Mouse (Mus musculus): ENCODE results near the gene Slc16a13. TPM values are rescaled to one million over a fixed set of nuclear protein-coding genes. Genes with fewer than 3 reads are reported as not detected.

Slc16a13 gene
- polyA plus RNA-seq, 1 experiment from 2014 or later = 18.7 TPM

DNA sequence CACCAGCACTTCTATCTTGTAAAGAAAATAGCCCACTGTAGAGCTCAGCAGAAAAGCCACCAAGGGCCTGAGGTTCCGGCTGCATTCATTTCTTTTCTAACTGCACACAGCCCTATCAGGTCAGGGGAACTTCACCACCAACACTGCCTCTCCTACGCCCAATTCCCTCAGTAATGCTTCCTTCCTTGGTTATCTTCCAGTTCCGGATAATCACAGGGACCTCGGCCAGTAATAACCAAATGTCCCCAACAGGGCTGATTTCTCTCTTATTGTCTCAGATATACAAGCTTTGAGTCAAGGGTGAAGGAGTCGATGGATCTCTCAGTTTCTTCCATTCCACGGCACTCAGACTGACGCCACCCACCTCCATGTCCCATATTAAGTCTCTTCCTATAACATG lies 13.6 kb downstream of the Slc16a13 start:
- H3K9ac ChIP-seq (replicated peaks) = no peak overlapping the region
- H3K9me3 ChIP-seq = no peaks in the 10 kb centered on the region
- 88% methylated on average over 7 of the region's 7 CpGs for WGBS
- peaks cover 6% of the 10 kb centered on the region for H3K27me3 ChIP-seq
- H3K4me2 ChIP-seq (replicated peaks) = no peak overlapping the region
- H3K36me3 ChIP-seq = no peaks in the 10 kb centered on the region
- no peak overlapping the region for H3K27ac ChIP-seq
- no peak overlapping the region for H3K4me3 ChIP-seq (replicated peaks)
- no peaks in the 10 kb centered on the region for H3K4me1 ChIP-seq (replicated peaks)
- no peak for ATAC-seq

DNA sequence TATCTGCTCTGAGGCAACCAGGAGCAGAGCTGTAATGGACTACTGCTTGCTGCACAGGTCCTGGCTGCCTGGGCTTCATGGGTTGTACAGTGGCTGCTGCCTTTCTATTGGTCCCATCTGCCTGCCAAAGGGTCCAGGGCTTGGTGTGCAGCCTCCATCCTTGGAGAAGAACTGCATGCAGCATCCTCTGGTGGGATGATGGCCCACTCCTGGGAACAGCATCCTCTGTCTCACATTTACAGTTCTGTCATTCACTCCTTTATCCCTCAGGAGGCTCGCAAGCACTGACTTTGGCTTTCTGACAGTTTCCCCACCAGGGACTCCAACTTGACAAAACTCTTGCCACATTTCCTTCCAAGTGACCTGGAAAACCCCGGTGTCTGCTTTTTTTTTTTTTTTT lies 14.1 kb downstream of the Slc16a13 start:
- H3K36me3 ChIP-seq = no peaks in the 10 kb centered on the region
- no peak for ATAC-seq
- H3K4me1 ChIP-seq (replicated peaks) = no peaks in the 10 kb centered on the region
- no peaks in the 10 kb centered on the region for H3K9me3 ChIP-seq
- H3K9ac ChIP-seq (replicated peaks) = no peak overlapping the region
- H3K27me3 ChIP-seq = peaks cover 2% of the 10 kb centered on the region; the same call in 1 of the 2 replicates
- no peak overlapping the region for H3K4me2 ChIP-seq (replicated peaks)
- WGBS = 84% methylated on average over 2 of the region's 2 CpGs
- no peak overlapping the region for H3K4me3 ChIP-seq (replicated peaks)
- H3K27ac ChIP-seq = no peak overlapping the region

DNA sequence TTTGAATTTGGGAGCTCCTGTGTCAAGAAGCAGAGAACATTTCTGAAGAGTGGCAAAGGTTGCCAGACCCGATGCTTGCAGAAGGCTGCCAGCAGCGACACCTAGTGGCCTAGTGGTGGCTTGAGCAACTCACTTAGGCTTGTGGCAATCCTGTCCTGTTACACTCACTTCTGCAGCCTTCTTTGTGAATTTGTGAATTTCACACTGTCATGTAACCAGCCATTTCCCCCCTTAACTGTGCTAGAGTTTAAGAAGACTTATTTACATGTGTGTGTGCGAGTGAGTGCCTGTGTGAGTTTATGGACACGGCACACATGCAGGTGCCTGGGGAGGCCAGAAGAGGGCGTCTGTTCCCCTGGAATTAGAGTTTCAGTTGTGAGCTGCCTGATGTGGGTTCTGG lies 19.2 kb downstream of the Slc16a13 start:
- WGBS = 40% methylated on average over 5 of the region's 5 CpGs

DNA sequence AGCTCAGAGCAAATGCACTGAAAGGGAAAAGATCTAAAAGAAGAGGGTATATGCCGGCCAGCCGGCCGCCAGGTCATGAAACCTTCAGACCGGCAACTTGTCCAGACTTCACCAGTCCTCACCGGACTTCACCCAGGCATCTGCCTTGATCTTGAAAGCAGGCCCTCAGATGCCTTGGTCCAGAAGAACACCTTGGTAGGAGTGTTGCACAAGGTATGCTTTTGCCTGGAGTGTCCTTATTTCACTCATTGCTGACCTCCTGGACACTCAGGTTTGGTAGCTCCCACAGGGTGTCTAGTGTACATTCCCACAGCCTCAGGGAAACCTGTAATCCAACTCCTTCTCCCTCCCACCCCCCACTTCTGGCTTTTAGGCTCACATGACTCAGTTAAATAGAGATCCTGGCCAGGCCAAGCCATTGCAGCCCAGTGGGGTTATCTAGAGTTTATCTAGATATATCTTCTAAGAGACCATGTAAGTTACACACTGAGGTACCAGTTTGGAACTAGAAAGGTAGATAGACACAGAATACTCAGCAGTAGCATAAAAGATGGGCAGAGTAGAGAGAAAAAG lies 20.7 kb downstream of the Slc16a13 start:
- WGBS = 83% methylated on average over 5 of the region's 5 CpGs
- no peaks in the 10 kb centered on the region for H3K27me3 ChIP-seq

More for the DNA sequence above, 19.2 kb downstream of the Slc16a13 start:
- no peaks in the 10 kb centered on the region for H3K9me3 ChIP-seq
- H3K4me2 ChIP-seq (replicated peaks) = no peak overlapping the region
- H3K27me3 ChIP-seq = no peaks in the 10 kb centered on the region
- H3K4me1 ChIP-seq (replicated peaks) = no peaks in the 10 kb centered on the region
- no peak overlapping the region for H3K9ac ChIP-seq (replicated peaks)
- H3K36me3 ChIP-seq = no peaks in the 10 kb centered on the region
- H3K4me3 ChIP-seq (replicated peaks) = no peak overlapping the region
- no peak for ATAC-seq
- no peak overlapping the region for H3K27ac ChIP-seq

DNA sequence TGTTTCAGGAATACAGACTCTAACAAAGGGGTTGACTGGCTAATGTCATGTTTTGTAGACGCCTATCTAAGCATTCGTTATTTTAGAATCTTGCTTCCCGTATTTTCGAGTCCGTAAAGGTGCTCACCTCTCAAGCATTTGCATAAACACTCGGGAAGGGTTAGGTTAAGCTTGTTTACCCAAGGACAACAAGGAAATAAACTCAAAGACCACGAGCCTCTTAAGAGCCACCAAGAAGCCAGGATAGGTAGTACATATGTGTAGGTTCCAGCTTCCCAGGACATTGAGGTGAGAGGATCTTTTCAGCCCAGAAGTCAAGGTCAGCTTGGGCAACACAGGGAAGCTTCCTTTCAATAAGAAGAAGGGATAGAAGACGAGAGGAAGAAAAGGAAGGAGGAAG lies 21.8 kb downstream of the Slc16a13 start:
- no peak overlapping the region for H3K9ac ChIP-seq (replicated peaks)
- no peaks in the 10 kb centered on the region for H3K9me3 ChIP-seq
- ATAC-seq = no peak
- H3K4me1 ChIP-seq (replicated peaks) = no peaks in the 10 kb centered on the region
- H3K4me3 ChIP-seq (replicated peaks) = no peak overlapping the region
- H3K27ac ChIP-seq = no peak overlapping the region
- H3K36me3 ChIP-seq = no peaks in the 10 kb centered on the region
- H3K4me2 ChIP-seq (replicated peaks) = no peak overlapping the region
- WGBS = 81% methylated on average over 8 of the region's 8 CpGs
- H3K27me3 ChIP-seq = no peaks in the 10 kb centered on the region

More for the DNA sequence above, 20.7 kb downstream of the Slc16a13 start:
- H3K9me3 ChIP-seq = no peaks in the 10 kb centered on the region
- no peak overlapping the region for H3K4me3 ChIP-seq (replicated peaks)
- no peaks in the 10 kb centered on the region for H3K4me1 ChIP-seq (replicated peaks)
- H3K27ac ChIP-seq = no peak overlapping the region
- H3K4me2 ChIP-seq (replicated peaks) = no peak overlapping the region
- no peaks in the 10 kb centered on the region for H3K36me3 ChIP-seq
- H3K9ac ChIP-seq (replicated peaks) = no peak overlapping the region
- no peak for ATAC-seq

DNA sequence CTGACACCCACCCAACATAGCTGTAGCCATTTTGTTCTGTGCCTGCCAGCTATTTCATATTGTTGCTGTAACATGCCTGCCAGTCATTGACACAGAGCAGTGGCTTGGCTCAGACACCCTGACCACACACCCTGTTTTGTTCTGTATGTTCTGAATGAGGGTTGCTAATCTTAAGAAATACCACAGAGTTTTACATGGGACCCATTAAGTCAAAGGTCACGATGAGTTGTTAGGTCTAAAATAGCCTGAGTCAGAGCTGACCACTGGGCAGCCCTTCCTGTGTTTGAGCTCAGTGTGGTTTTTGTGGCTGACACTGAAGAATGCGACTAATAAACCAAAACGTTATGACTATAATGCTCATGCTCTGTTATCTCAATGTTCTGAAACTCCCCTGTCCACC lies 22.5 kb downstream of the Slc16a13 start:
- Histone ChIP-seq H3K27ac (no peak overlapping the region), H3K4me1 (replicated peaks) (no peaks in the 10 kb centered on the region), H3K27me3 (no peaks in the 10 kb centered on the region), H3K4me2 (replicated peaks) (no peak overlapping the region), H3K9ac (replicated peaks) (no peak overlapping the region), H3K9me3 (no peaks in the 10 kb centered on the region), H3K36me3 (no peaks in the 10 kb centered on the region), H3K4me3 (replicated peaks) (no peak overlapping the region)
- ATAC-seq = no peak
- 90% methylated on average over 3 of the region's 3 CpGs for WGBS

DNA sequence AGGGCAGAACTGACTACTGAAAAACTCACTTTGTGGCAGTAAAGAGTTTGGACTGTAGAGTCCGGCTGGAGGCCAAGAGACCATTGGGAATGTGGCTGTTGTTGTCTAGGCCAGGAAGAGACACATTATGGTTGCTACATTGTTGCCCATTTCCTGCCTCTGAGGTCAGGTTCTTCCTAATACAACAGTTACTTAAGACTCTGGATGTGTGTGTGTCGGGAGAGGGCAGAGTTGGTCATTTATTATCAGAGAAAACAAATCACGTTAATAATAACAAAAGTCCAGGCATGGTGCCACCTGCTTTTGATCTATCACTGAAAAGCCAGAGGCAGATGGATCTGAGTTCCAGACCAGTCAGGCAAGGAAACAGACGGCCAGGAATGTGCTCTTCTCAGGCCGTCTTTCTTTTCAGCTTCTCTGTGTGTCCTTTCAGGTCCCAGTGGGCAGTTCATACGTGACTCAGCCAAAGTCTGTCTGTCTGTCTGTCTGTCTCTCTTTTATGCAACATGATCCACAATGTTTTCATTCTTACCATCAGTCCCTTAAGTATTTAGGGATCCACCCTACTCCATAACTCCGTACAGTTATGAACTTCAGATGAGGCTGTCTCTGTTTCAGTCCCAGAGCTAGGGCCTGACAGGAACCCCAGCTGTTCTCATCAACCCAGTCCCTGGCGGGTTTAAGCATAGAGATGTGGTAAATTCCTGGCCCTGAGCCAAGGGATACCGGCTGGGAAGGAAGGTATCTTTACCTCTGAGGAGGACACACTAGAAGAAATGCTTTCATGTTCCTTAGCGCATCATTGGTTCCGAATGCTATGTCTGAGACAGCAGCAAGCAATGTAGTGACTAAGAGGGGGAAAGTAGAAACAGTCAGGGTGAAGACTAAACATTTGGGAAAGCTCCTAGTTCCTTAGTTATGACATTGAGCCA lies 27.2 kb downstream of the Slc16a13 start:
- Histone ChIP-seq H3K9ac (replicated peaks) (no peak overlapping the region), H3K4me3 (replicated peaks) (no peak overlapping the region), H3K36me3 (no peaks in the 10 kb centered on the region), H3K9me3 (no peaks in the 10 kb centered on the region), H3K27me3 (no peaks in the 10 kb centered on the region), H3K4me2 (replicated peaks) (no peak overlapping the region), H3K4me1 (replicated peaks) (no peaks in the 10 kb centered on the region), H3K27ac (no peak overlapping the region)
- 64% methylated on average over 11 of the region's 11 CpGs for WGBS
- ATAC-seq = no peak

DNA sequence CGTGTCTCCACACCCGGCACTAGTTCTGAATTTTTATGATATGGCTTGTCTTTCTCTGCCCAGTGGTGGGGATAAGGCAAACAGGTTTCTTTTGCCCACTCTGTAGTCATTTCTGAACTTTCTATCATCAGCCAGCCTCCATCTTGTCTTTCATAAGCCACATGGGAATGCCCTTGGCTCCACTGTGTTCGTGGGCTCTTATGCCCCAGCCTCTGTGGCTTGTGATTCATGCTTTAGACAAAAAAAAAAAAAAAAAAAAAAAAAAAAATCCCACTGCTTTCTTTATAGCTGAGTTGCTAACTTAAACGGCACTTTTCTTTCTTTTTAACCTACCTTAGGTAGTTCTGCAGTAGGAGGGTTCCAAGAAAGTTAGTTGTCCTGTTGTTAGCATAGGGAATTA lies 28.7 kb downstream of the Slc16a13 start:
- H3K4me3 ChIP-seq (replicated peaks) = no peak overlapping the region
- no peaks in the 10 kb centered on the region for H3K27me3 ChIP-seq
- no peak overlapping the region for H3K9ac ChIP-seq (replicated peaks)
- no peak for ATAC-seq
- no peaks in the 10 kb centered on the region for H3K9me3 ChIP-seq
- 78% methylated on average over 4 of the region's 4 CpGs for WGBS
- H3K4me1 ChIP-seq (replicated peaks) = no peaks in the 10 kb centered on the region
- H3K36me3 ChIP-seq = no peaks in the 10 kb centered on the region
- H3K4me2 ChIP-seq (replicated peaks) = no peak overlapping the region
- H3K27ac ChIP-seq = no peak overlapping the region

DNA sequence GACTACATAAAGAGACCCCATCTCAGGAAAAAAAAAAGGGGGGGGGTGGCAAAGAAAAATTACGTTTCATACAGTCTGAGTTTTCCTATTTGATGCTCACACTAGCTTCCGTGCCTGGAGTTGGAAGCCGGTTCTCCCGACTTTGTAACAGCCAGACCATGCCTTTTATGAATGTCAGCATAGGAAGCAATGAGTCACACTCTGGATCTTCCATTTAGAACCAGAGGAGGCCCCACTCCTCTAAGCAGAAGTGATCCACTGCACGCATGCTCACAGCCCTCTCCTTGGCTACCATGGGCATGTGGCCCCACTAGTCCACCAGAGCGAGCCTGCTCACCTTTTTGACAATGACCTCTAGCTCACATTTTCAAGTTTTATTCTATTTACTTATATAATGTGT lies 29.7 kb downstream of the Slc16a13 start:
- H3K4me3 ChIP-seq (replicated peaks) = no peak overlapping the region
- H3K9me3 ChIP-seq = no peaks in the 10 kb centered on the region
- H3K27ac ChIP-seq = no peak overlapping the region
- H3K9ac ChIP-seq (replicated peaks) = no peak overlapping the region
- ATAC-seq = no peak
- H3K36me3 ChIP-seq = no peaks in the 10 kb centered on the region
- H3K4me2 ChIP-seq (replicated peaks) = no peak overlapping the region
- H3K4me1 ChIP-seq (replicated peaks) = no peaks in the 10 kb centered on the region
- 89% methylated on average over 6 of the region's 6 CpGs for WGBS
- H3K27me3 ChIP-seq = no peaks in the 10 kb centered on the region

DNA sequence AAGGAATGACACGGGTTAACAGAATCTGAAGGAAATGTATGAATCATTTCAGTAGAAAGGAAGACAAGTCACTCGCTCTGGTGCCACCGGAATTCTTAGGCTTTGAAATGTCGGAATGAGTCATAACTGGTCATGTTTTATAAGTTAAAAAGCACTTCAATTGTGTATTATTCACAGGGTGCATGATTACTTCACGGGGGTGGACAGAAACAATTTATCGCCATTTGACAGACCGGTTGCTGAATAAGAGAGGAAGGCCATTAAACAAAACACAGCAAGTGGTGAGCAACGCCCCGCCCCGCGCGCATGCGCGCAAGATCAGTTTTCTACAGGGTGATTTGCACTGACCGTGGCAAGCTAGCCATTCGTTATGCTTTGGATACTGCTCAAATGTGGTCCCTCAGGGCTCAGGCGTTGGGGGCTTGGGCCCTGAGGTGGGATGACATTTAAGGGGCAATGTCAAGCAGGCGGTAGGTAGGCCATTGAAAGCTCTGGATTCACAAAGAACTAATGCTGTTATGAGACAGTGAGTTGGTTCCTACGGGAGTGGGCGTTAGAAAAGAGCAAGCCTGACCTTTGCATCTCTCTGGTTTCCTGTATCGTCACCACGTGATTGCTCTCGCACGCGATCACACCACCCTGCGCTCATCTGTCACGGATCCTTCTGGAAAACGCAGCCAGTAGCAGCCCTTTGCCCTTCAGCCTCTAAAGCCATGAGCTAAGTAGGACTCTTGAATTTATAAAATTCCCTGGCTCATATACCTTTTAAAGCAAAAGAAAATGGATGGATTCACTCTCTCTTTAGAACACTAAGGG lies 31.3 kb downstream of the Slc16a13 start:
- Histone ChIP-seq H3K4me3 (replicated peaks) (no peak overlapping the region), H3K27ac (no peak overlapping the region), H3K27me3 (no peaks in the 10 kb centered on the region), H3K9me3 (no peaks in the 10 kb centered on the region), H3K36me3 (no peaks in the 10 kb centered on the region), H3K9ac (replicated peaks) (no peak overlapping the region), H3K4me2 (replicated peaks) (no peak overlapping the region), H3K4me1 (replicated peaks) (no peaks in the 10 kb centered on the region)
- ATAC-seq = no peak
- 89% methylated on average over 28 of the region's 28 CpGs for WGBS

DNA sequence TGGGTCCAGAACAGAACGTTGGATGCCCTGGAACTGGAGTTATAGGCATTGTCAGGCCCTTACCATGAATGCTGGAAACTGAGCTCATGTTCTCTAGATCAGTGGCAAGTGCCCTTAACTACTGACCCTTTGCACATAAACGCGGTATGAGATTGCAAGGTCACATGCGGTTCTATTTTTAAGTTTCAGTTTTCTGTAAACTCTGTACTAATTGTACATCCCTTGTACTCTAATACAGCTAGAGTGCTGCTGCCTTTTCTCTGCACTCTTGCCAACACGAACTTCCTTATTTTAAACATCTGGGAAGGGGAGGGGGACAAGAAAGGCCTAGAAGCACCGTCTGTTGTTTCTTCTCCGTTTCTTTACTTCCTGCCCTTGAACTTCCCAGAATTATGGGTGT lies 35.7 kb downstream of the Slc16a13 start:
- Histone ChIP-seq H3K9me3 (no peaks in the 10 kb centered on the region), H3K27ac (no peak overlapping the region), H3K27me3 (no peaks in the 10 kb centered on the region), H3K4me2 (replicated peaks) (no peak overlapping the region), H3K36me3 (no peaks in the 10 kb centered on the region), H3K9ac (replicated peaks) (no peak overlapping the region), H3K4me3 (replicated peaks) (no peak overlapping the region), H3K4me1 (replicated peaks) (no peaks in the 10 kb centered on the region)
- ATAC-seq = no peak
- WGBS = 84% methylated on average over 7 of the region's 7 CpGs

DNA sequence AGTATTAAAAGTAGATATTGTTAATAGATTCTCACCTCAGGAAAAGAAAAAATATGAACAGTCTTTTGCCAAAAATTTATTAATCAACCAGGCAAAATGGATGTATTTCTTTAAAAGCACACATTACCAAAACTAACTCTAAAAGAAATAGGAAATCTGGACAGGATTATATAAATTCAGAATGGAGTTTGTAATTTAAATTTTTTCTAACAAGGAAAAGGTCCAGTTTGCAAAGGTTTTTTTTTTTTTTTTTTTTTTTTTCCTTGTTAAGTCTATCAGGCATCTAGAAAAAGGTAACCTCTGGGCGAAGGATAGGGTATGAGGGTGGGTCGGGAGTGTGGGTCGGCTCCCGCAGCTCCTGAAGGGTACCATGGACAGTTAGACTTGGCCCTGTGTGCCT lies 40.4 kb downstream of the Slc16a13 start:
- ATAC-seq = no peak
- Histone ChIP-seq H3K36me3 (no peaks in the 10 kb centered on the region), H3K27me3 (no peaks in the 10 kb centered on the region), H3K4me3 (replicated peaks) (no peak overlapping the region), H3K4me2 (replicated peaks) (no peak overlapping the region), H3K9me3 (no peaks in the 10 kb centered on the region), H3K4me1 (replicated peaks) (no peaks in the 10 kb centered on the region), H3K9ac (replicated peaks) (no peak overlapping the region), H3K27ac (no peak overlapping the region)
- WGBS = 90% methylated on average over 4 of the region's 4 CpGs
